Mouse (Mus musculus) neural tube, embryonic 12.5 days (tissue): ENCODE data around the gene Gorasp2. TPM values are rescaled to one million over a fixed set of nuclear protein-coding genes. Genes with fewer than 3 reads are reported as not detected.
A peak's percentile ranks its signal among the peaks of the same experiment; 100 is the strongest.

Source experiments
- ATAC-seq: fragments of 200-750 bp; cut with Nextera tagmentation; 2 replicates; pipeline ENCODE4 v1.8.0; 2017; ENCODE audit warnings: low read depth, mild to moderate bottlenecking, moderate TSS enrichment, moderate library complexity; ENCODE audit not compliant: low FRiP score
- H3K27ac ChIP-seq: fragments of 300-500 bp; sonication (generic); 2 replicates; pipeline ENCODE4 v1.5.1; 2016
- H3K27me3 ChIP-seq: fragments of 300-500 bp; sonication (generic); replicated peaks from 2 replicates; pipeline ENCODE4 v1.6.1; 2016; ENCODE audit warnings: mild to moderate bottlenecking
- H3K36me3 ChIP-seq: fragments of 300-500 bp; sonication (generic); 2 replicates; pipeline ENCODE4 v1.6.1; 2016; ENCODE audit warnings: mild to moderate bottlenecking
- H3K4me1 ChIP-seq: fragments of 300-500 bp; sonication (generic); 2 replicates; pipeline ENCODE4 v1.6.1; 2016
- H3K4me2 ChIP-seq: fragments of 300-500 bp; sonication (generic); replicated peaks from 2 replicates; pipeline ENCODE4 v1.6.1; 2016; ENCODE audit warnings: mild to moderate bottlenecking
- H3K4me3 ChIP-seq: fragments of 300-500 bp; sonication (generic); 2 replicates; pipeline ENCODE4 v1.5.1; 2016
- H3K9ac ChIP-seq: fragments of 300-500 bp; sonication (generic); 2 replicates; pipeline ENCODE4 v1.6.1; 2016; ENCODE audit warnings: mild to moderate bottlenecking
- H3K9me3 ChIP-seq: fragments of 300-500 bp; sonication (generic); 2 replicates; pipeline ENCODE4 v1.6.1; 2016; ENCODE audit warnings: mild to moderate bottlenecking
- WGBS: fragments of 180-500 bp; shearing (Covaris S2); methylation state at CpG from one replicate; pipeline ENCODE4 v1.1.7; 2016; 5-methylcytosine and 5-hydroxymethylcytosine counted together
- polyA plus RNA-seq: library from polyadenylated mRNA; unstranded; fragments of >200 nt; fragmentation: Nextera tagmentation; extraction: Ambion mirVana; gene quantifications from 2 replicates; pipeline ENCODE4 v1.2.1, GENCODE M21; 2016

Gorasp2 gene
- polyA plus RNA-seq, 1 experiment from 2014 or later = 128 TPM

DNA sequence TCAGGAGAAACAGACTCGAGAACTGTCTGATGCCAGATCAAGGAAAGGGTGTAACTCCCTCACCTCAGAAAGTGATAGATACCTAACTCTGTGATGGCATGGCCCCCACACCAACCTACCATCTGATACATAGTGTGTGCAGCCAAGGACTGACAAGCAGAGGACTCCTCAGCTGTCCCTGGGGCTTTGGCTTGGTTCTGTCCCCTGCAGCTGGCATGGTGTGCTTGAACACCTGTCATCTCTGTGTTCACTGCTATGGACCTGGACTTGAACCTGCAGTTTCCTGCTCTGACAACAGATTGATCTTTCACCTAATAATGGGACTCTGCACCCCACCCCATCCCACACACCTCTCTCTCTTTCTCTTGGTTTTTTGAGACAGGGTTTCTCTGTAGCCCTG is 29.0 kb upstream of the Gorasp2 start:
- no peak overlapping the region for H3K9ac ChIP-seq
- H3K4me2 ChIP-seq = no peak overlapping the region
- ATAC-seq = no peak
- H3K27ac ChIP-seq = no peak overlapping the region
- WGBS = 91% methylated on average over 1 of the region's 1 CpGs
- H3K9me3 ChIP-seq = no peaks in the 10 kb centered on the region
- no peaks in the 10 kb centered on the region for H3K36me3 ChIP-seq
- no peak overlapping the region for H3K4me3 ChIP-seq
- no peaks in the 10 kb centered on the region for H3K27me3 ChIP-seq
- peaks cover 5% of the 10 kb centered on the region for H3K4me1 ChIP-seq

DNA sequence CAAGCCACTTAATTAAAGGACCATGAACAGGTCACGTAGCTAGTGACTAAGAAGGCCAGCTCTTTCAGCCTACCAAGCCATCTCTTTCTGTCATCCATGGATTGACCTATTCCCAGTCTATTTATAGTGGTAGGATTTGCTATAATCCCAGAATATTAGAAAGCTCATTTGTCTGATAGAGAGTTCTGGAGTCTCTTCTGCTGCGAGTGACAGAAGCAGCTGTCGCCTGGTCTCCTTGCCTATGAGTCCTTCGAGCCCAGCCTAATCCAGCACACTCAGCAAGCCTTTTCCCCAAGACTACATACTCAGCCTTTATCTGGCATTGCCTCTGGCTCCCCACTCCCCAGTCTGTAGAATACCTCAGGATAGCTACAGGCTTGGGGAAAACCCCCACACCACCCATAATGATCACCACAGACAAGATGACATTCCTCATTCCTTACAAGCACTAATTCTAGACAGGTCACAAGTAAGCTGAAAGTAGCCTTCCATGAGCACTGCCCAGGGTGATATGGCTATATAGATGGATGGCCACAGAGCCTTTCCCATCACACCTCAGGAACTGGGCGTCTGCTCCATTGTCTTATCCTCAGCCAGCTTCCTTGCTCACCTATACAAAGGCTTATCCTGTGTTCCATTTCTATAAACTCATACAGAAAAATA is 27.2 kb upstream of the Gorasp2 start:
- H3K9ac ChIP-seq = no peak overlapping the region
- H3K27me3 ChIP-seq = no peaks in the 10 kb centered on the region
- H3K4me3 ChIP-seq = no peak overlapping the region
- peaks cover 4% of the 10 kb centered on the region for H3K4me1 ChIP-seq
- ATAC-seq = no peak
- H3K27ac ChIP-seq = no peak overlapping the region
- no peaks in the 10 kb centered on the region; the same call in 1 of the 2 replicates for H3K9me3 ChIP-seq
- WGBS = 95% methylated on average over 5 of the region's 5 CpGs
- no peaks in the 10 kb centered on the region for H3K36me3 ChIP-seq
- no peak overlapping the region for H3K4me2 ChIP-seq

DNA sequence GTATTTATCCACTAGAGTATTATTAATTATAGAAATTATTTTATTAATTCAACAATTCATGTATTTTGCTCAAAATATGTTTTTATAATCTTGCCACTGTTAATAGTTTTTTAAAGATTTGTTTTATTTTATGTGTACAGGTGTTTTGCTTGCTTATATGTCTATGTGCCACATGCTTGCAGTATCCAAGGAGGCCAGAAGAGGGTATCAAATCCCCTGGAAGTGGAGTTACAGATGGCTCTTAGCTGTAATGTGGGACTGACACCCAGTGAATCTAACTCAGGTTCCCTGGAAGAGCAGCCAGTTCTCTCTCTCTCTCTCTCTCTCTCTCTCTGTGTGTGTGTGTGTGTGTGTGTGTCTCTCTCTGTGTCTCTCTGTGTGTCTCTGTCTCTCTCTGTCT is 20.4 kb upstream of the Gorasp2 start:
- Histone ChIP-seq H3K9ac (no peak overlapping the region), H3K4me3 (no peak overlapping the region), H3K4me1 (peaks cover 15% of the 10 kb centered on the region), H3K9me3 (no peaks in the 10 kb centered on the region; the same call in 1 of the 2 replicates), H3K27me3 (no peaks in the 10 kb centered on the region), H3K4me2 (no peak overlapping the region), H3K27ac (no peak overlapping the region), H3K36me3 (no peaks in the 10 kb centered on the region)
- no peak for ATAC-seq

DNA sequence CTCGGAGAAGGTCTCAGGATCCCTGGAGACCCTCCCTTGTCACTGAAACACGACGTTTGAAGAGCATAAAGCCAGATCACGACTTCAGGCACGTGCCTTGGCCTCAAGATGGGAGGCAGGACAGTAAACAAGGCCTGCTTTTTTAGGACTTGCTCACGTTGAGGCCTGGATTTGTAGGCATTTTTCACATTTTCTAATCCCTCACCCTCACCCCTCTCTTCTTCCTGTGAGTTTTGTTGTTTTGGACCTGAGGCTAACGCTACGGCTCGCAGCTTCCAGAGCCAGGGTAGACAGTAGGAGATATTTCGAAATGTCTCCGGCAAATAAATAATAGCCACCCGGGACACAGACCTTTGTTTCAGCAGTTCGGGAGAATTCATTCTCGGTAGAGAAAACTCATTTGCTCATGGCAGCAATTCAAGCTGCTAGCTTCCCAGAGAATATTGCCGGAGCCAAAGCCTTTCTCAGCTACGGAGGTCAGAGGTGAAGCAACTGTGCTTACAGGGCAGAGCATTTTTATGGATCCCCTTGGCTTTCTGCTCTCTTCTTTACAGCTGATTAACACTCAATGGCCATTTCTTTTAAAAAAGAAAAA is 18.3 kb upstream of the Gorasp2 start:
- H3K36me3 ChIP-seq = no peaks in the 10 kb centered on the region
- no peak for ATAC-seq
- no peaks in the 10 kb centered on the region for H3K27me3 ChIP-seq
- 0 out of 2 replicates have a peak overlapping the region, but pooled peaks have one; percentile 42 for H3K27ac ChIP-seq
- no peak overlapping the region for H3K4me3 ChIP-seq
- WGBS = 21% methylated on average over 16 of the region's 16 CpGs
- H3K4me2 ChIP-seq = peak overlapping the region; percentile 9; the same call in 1 of the 2 replicates
- no peak overlapping the region for H3K9ac ChIP-seq
- peaks cover 15% of the 10 kb centered on the region for H3K4me1 ChIP-seq
- no peaks in the 10 kb centered on the region for H3K9me3 ChIP-seq

DNA sequence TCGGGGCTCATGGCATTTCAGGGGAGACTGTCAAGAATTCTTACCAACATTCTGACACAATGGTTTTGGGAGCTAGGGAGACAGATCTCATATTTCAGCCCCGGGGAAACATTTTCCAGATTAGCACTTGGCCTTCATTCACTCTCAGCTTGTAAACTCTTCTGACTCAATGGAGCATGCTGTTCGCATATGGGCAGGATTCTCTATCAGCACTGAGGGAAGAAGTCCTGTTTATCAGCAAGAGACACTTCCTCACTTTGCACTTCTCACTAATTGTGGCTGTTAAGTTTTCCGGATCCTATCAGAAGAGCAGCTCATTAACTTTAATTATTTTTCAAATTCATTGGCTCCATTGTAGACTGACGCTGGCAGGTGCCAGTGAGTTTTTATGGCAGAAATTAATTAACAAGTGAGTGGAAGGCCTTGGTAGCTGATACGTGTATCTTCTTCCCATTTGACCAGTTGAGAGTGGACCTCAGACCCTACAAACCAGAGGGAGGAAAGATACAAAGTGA is 16.1 kb upstream of the Gorasp2 start:
- Histone ChIP-seq H3K27ac (no peak overlapping the region), H3K9ac (no peak overlapping the region), H3K9me3 (no peaks in the 10 kb centered on the region), H3K36me3 (no peaks in the 10 kb centered on the region), H3K27me3 (no peaks in the 10 kb centered on the region), H3K4me1 (peaks cover 15% of the 10 kb centered on the region), H3K4me3 (no peak overlapping the region), H3K4me2 (no peak overlapping the region)
- no peak for ATAC-seq
- WGBS = 80% methylated on average over 6 of the region's 6 CpGs

DNA sequence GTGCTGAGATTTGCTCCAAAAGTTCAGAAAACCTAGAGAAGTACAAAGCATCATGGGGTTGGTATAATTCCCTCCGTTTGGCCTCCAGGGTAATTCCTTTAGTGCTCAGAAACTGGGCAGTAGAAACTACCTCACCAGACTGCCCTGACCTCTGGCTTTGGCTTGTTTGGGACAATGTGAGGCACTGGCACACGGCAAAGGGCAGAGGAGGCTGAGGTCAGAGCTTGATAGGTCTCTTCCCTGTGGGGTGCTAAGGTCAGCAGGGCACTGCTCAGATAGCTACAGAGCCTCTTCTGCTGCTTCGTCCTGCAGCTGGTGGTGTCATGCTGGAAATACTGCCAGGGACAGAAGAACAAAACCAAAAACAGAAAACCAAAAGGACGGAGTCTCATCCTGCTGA is 13.7 kb upstream of the Gorasp2 start:
- 23% methylated on average over 4 of the region's 4 CpGs for WGBS
- Histone ChIP-seq H3K9ac (no peak overlapping the region), H3K4me3 (no peak overlapping the region), H3K27ac (no peak overlapping the region), H3K36me3 (no peaks in the 10 kb centered on the region), H3K4me2 (no peak overlapping the region), H3K9me3 (no peaks in the 10 kb centered on the region), H3K4me1 (peaks cover 11% of the 10 kb centered on the region), H3K27me3 (no peaks in the 10 kb centered on the region)
- no peak for ATAC-seq

DNA sequence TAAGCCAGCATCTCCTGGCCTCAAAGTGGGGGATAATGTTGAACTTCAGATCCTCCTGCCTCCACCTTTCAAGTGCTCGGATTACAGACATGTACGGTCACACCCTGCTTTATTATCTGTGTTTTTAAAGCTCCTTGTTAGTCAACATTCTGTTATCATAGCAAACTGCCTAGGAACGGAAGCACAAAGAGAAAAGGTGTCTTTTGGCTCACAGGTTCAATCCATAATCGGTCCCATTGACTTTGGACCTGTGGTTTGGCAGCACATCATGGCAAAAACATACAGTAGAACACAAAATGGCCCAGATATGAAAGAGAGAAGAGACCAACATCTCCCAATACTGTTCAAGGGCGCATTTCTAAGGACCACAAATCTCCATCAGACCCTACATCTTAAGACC is 13.1 kb upstream of the Gorasp2 start:
- H3K9me3 ChIP-seq = no peaks in the 10 kb centered on the region
- peaks cover 6% of the 10 kb centered on the region; the same call in 1 of the 2 replicates for H3K4me1 ChIP-seq
- H3K9ac ChIP-seq = no peak overlapping the region
- H3K36me3 ChIP-seq = no peaks in the 10 kb centered on the region
- H3K4me3 ChIP-seq = no peak overlapping the region
- 93% methylated on average over 5 of the region's 5 CpGs for WGBS
- H3K27ac ChIP-seq = no peak overlapping the region
- no peaks in the 10 kb centered on the region for H3K27me3 ChIP-seq
- no peak for ATAC-seq
- H3K4me2 ChIP-seq = no peak overlapping the region

DNA sequence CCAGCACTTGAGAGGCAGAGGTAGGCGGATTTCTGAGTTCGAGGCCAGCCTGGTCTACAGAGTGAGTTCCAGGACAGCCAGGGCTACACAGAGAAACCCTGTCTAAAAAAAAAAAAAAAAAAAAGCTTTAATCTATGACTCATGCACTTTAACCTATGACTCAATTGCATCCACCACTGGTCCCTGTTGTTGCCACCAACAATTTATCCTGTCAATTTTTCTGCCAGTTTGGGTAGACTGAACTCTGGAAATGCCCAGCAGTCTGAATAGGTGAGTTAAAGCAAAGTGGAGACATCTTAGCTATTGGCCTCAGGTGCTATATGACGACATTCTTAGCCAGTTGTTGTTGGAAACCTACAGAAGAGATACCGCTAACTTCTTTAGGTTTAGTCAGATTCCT is 11.9 kb upstream of the Gorasp2 start:
- H3K27ac ChIP-seq = no peak overlapping the region
- H3K4me1 ChIP-seq = no peaks in the 10 kb centered on the region
- no peaks in the 10 kb centered on the region for H3K9me3 ChIP-seq
- no peaks in the 10 kb centered on the region for H3K36me3 ChIP-seq
- no peak overlapping the region for H3K4me3 ChIP-seq
- no peaks in the 10 kb centered on the region for H3K27me3 ChIP-seq
- H3K4me2 ChIP-seq = no peak overlapping the region
- no peak for ATAC-seq
- 91% methylated on average over 4 of the region's 4 CpGs for WGBS
- H3K9ac ChIP-seq = no peak overlapping the region

DNA sequence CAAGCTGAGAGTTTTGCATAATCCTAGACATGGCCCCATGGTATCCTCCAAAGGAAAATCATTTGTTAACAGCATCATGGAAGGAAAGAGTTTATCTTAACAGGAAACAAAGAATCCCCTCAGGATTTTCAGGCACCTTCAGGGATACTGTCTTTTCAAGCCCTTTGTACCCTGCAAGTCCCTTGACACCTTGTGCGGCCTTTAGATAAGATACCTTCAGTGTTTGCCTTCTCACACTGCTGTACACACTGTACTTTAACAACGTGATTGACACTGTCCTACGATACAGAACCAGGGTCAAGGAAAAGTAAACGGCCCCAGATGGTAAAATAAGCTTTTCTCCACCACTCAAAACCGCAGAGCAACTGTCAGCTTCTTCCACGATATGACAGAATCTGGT is 9.6 kb upstream of the Gorasp2 start:
- no peak overlapping the region for H3K27ac ChIP-seq

DNA sequence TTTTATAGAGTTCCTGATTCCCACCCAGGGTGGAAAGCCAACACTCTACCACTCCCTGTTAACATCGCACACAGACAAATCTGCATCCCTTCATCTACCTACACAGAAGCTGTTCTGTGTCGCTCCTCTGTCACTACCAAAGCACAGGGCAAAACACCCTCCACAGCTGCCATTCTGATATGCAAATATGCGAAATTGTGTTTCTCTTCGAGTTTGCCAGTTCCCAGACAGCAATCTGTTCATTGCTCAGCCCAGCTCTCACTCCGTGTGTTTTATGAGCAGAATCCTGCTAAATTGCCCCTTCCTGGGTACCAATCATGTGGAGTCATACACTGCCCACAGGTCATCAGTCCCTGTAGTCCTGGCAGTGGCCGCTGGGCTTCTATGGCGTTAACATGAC is 4.3 kb upstream of the Gorasp2 start:
- 66% methylated on average over 7 of the region's 7 CpGs for WGBS
- Histone ChIP-seq H3K4me3 (no peak overlapping the region), H3K27me3 (no peaks in the 10 kb centered on the region), H3K4me2 (no peak overlapping the region), H3K9me3 (no peaks in the 10 kb centered on the region), H3K4me1 (peaks cover 3% of the 10 kb centered on the region), H3K36me3 (no peaks in the 10 kb centered on the region), H3K27ac (no peak overlapping the region), H3K9ac (no peak overlapping the region)
- ATAC-seq = no peak

More for the DNA sequence above, 9.6 kb upstream of the Gorasp2 start:
- 81% methylated on average over 6 of the region's 6 CpGs for WGBS
- H3K27me3 ChIP-seq = no peaks in the 10 kb centered on the region
- ATAC-seq = no peak
- no peaks in the 10 kb centered on the region for H3K36me3 ChIP-seq
- H3K4me2 ChIP-seq = no peak overlapping the region
- H3K4me1 ChIP-seq = no peaks in the 10 kb centered on the region
- H3K4me3 ChIP-seq = no peak overlapping the region
- no peak overlapping the region for H3K9ac ChIP-seq
- H3K9me3 ChIP-seq = no peaks in the 10 kb centered on the region

DNA sequence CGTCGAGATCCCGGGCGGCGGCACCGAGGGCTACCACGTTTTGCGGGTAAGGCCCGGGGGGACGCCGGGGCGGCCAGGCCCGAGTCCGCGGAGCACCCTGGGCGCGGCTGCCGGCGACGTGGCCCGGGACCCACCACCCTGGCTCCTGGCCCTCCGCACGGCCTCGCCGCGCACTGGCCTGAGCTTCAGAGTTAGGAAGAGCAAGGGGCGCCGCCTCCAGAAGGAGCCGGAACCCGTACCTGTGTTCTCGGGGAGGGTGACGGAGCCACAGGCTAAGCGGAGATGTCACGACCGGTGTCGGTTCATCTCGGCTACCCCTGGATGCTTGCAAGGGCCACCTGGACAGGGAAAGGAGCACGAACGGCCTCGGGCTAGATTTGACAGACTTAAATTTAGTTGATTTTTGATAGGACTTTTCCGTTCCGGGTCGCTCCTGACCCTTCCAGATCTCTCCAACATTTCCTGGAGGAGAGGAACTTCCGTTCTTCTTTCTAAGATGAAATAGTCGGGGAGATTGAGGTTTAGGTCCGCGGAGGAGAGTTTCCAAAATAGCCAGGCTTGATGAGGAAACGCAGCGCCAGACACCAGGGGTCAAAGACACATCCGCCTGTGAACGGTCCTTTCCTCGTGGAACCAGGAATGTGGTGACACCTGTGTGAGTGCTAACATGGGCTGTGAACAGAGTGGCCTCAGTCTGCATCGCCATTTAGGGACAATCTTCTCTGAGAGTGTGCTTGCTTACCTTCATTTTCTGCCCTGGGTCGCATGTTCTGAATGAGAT is 529 bp downstream of the Gorasp2 start, which contains the start of gene Gm26558:
Gm26558 (minus strand) TSS at position 394 of the 781 bp plus-strand sequence.
- WGBS = under 1% methylated on average over 54 of the region's 54 CpGs
- ATAC-seq = peak; percentile 85

DNA sequence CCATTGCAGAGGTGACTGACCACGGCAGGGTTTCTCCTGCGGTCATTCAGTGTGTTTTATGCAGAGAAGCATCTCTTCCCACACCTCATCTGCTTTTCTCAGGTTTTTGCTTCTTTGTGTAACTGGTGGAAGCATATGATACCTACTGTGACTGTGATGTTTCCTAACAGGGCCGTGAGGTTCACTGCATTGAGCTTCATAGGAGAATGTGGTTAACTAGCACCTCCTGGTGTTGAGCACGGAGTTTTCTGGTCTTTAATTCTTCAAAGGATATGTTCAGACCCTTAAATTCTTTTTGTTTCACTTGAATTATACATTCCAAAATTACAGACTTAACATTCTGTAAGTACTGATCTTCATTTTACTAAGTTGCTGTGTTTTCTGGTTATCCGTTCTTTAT is 2.4 kb downstream of the Gorasp2 start:
- ATAC-seq = no peak
- Histone ChIP-seq H3K9me3 (no peaks in the 10 kb centered on the region), H3K36me3 (no peaks in the 10 kb centered on the region), H3K4me3 (no peak overlapping the region), H3K9ac (no peak overlapping the region), H3K4me2 (no peak overlapping the region), H3K4me1 (peaks cover 12% of the 10 kb centered on the region), H3K27ac (no peak overlapping the region), H3K27me3 (no peaks in the 10 kb centered on the region)
- WGBS = 83% methylated on average over 5 of the region's 5 CpGs

More for the DNA sequence above, 529 bp downstream of the Gorasp2 start, which contains the start of gene Gm26558:
- Histone ChIP-seq H3K27me3 (no peaks in the 10 kb centered on the region), H3K36me3 (no peaks in the 10 kb centered on the region), H3K27ac (peak within 1 kb of the TSS; percentile 82), H3K4me1 (peaks cover 12% of the 10 kb centered on the region), H3K9ac (peak within 1 kb of the TSS; percentile 94), H3K9me3 (no peaks in the 10 kb centered on the region), H3K4me2 (peak within 1 kb of the TSS; percentile 84), H3K4me3 (peak within 1 kb of the TSS; percentile 88)
